Mouse (Mus musculus): Measurements from ENCODE around the gene Dpy19l3.

The Dpy19l3 gene

GRCm38 (mm10) chr7:35687229-35687628 lies 67.0 kb downstream of the Dpy19l3 start:
- peak; percentile 13 for DNase-seq

- DNase-seq: peak; percentile 59
These were observed 67.5 kb downstream of the Dpy19l3 start for GRCm38 (mm10) chr7:35686756-35687155.

- DNase-seq: no peak
These were observed 68.0 kb downstream of the Dpy19l3 start for GRCm38 (mm10) chr7:35686216-35686615.

- DNase-seq: no peak
These were observed 70.7 kb downstream of the Dpy19l3 start for GRCm38 (mm10) chr7:35683409-35684122.

- no peak for DNase-seq
These were observed 72.7 kb downstream of the Dpy19l3 start for GRCm38 (mm10) chr7:35681559-35681958.

- DNase-seq: no peak
These were observed 75.3 kb downstream of the Dpy19l3 start for GRCm38 (mm10) chr7:35678976-35679375.

GRCm38 (mm10) chr7:35668066-35669041 lies 85.9 kb downstream of the Dpy19l3 start:
- no peak for DNase-seq

GRCm38 (mm10) chr7:35663790-35664376 lies 90.4 kb downstream of the Dpy19l3 start:
- DNase-seq: no peak

- DNase-seq: peak; percentile 58
These were observed 95.1 kb downstream of the Dpy19l3 start for GRCm38 (mm10) chr7:35659173-35659572.

- DNase-seq: no peak
These were observed 96.4 kb downstream of the Dpy19l3 start for GRCm38 (mm10) chr7:35657829-35658228.

- DNase-seq: peak; percentile 29
These were observed 102.5 kb downstream of the Dpy19l3 start for GRCm38 (mm10) chr7:35651583-35652270.

- DNase-seq: no peak
These were observed 103.4 kb downstream of the Dpy19l3 start for GRCm38 (mm10) chr7:35650716-35651410.

GRCm38 (mm10) chr7:35649071-35649470 lies 105.2 kb downstream of the Dpy19l3 start:
- DNase-seq: peak; percentile 80

- no peak for DNase-seq
These were observed 105.8 kb downstream of the Dpy19l3 start for GRCm38 (mm10) chr7:35648239-35649069.

GRCm38 (mm10) chr7:35647101-35647698 lies 107.1 kb downstream of the Dpy19l3 start, which contains the start of gene Pdcd5:
TSS of gene Pdcd5 (minus strand) at chr7:35647521.
- peak; percentile 94 for DNase-seq

GRCm38 (mm10) chr7:35646317-35647081 lies 107.8 kb downstream of the Dpy19l3 start:
- peak; percentile 47 for DNase-seq

GRCm38 (mm10) chr7:35640072-35640471 lies 114.2 kb downstream of the Dpy19l3 start:
- no peak for DNase-seq

GRCm38 (mm10) chr7:35636874-35637273 lies 117.4 kb downstream of the Dpy19l3 start:
- no peak for DNase-seq

- peak; percentile 18 for DNase-seq
These were observed 118.0 kb downstream of the Dpy19l3 start for GRCm38 (mm10) chr7:35636229-35636628.

Measured in liver (tissue).